Mouse (Mus musculus) myocyte (in vitro differentiated cells): ENCODE measurements around the gene Ttll5.

Experiments used
- E2F4 ChIP-seq: IDR thresholded peaks from one replicate; pipeline ENCODE4 v1.6.1; 2011; ENCODE audit warnings: mild to moderate bottlenecking, control low read depth, moderate library complexity; ENCODE audit not compliant: insufficient read depth
- MAX ChIP-seq: IDR thresholded peaks from one replicate; pipeline ENCODE4 v1.6.1; 2011; ENCODE audit warnings: low read depth, mild to moderate bottlenecking, control low read depth
- POLR2A ChIP-seq: IDR thresholded peaks from one replicate; pipeline ENCODE4 v1.6.1; 2011; ENCODE audit warnings: low read depth, mild to moderate bottlenecking, control low read depth, moderate library complexity; ENCODE audit not compliant: insufficient read length
- TCF12 ChIP-seq: IDR thresholded peaks from one replicate; pipeline ENCODE4 v1.6.1; 2011; ENCODE audit warnings: mild to moderate bottlenecking, control low read depth; ENCODE audit not compliant: poor library complexity, insufficient read depth, severe bottlenecking
- USF1 ChIP-seq: IDR thresholded peaks from one replicate; pipeline ENCODE4 v1.6.1; 2011; ENCODE audit warnings: low read depth, mild to moderate bottlenecking, control low read depth, moderate library complexity

- TF ChIP-seq USF1 (no peak), POLR2A (no peak), MAX (no peak), E2F4 (no peak), TCF12 (no peak)
Observed at GRCm38 (mm10) chr12:85979996-85980395, 155.5 kb downstream of the Ttll5 start.
